9 mouse cellular contexts compared by ENCODE assay signal in genomic region chr12:86989890-86990754, GRCm38 (mm10). TPM values are rescaled to one million over a fixed set of nuclear protein-coding genes. Genes with fewer than 3 reads are reported as not detected.
DNase-seq lines count a peak whose midpoint lies in the region; ATAC-seq and TF ChIP-seq lines count a peak whose summit lies in the region.
"Had no signal": no experiment of that assay in that cellular context is flagged by ENCODE, and none has a peak within 500 bp of the region (broad histone marks: within the 10 kb centered on the region; RNA-seq: fewer than 3 reads in every experiment).

Zdhhc22 (minus strand) TSS chr12:86990430.

- peak within 1 kb of the TSS; percentile 87 for H3K4me2 ChIP-seq in neural tube, embryonic 12.5 days (replicated peaks)

- peak within 1 kb of the TSS; percentile 69 for H3K9ac ChIP-seq in neural tube, embryonic 12.5 days

- DNase-seq in layer of hippocampus, adult 2 months (ENCODE audit: low spot score in 2 of 2): no peak
- DNase-seq in layer of hippocampus, postnatal 36 days: no peak
- peak; percentile 77 for DNase-seq in ZHBTc4 (ENCODE audit: low read depth, low spot score)
- DNase-seq in embryo, embryonic 10 days (ENCODE audit: low spot score): peak; percentile 66
- peak; percentile 55 to 73 for DNase-seq in heart, postnatal 14 days
- DNase-seq in limb, embryonic 10.5 days (ENCODE audit: low spot score): peak; percentile 75
- DNase-seq in thymus, adult 2 months: no peak

- H3K27me3 ChIP-seq in limb, embryonic 10.5 days (ENCODE audit: low read depth, poor library complexity, severe bottlenecking): peaks cover 76% of the 10 kb centered on the region
- H3K27me3 ChIP-seq in neural tube, embryonic 12.5 days (replicated peaks): peaks cover 63% of the 10 kb centered on the region
- peaks cover 8% of the 10 kb centered on the region; the same call in 1 of the 2 replicates for H3K27me3 ChIP-seq in thymus, adult 2 months (ENCODE audit: control insufficient read depth, insufficient read depth, low read length)

- no peak for TF ChIP-seq POLR2A in thymus, adult 2 months (IDR thresholded peaks at IDR 0.05; ENCODE audit: control insufficient read depth, extremely low read depth, insufficient read depth, low read length, poor library complexity)

- peaks cover 14% of the 10 kb centered on the region for H3K4me1 ChIP-seq in limb, embryonic 10.5 days
- H3K4me1 ChIP-seq in neural tube, embryonic 12.5 days: peaks cover 14% of the 10 kb centered on the region
- no peaks in the 10 kb centered on the region for H3K4me1 ChIP-seq in thymus, adult 2 months (replicated peaks; ENCODE audit: control insufficient read depth, insufficient read depth, low read length)

- TF ChIP-seq CTCF in layer of hippocampus, adult 2 months (conservative IDR thresholded peaks at IDR 0.05): peak; percentile 72
- no peak for TF ChIP-seq CTCF in thymus, adult 2 months (IDR thresholded peaks at IDR 0.05; ENCODE audit: borderline replicate concordance, control insufficient read depth, extremely low read depth, insufficient read depth, low read length, poor library complexity)

- H3K4me3 ChIP-seq in layer of hippocampus, adult 2 months: peak within 1 kb of the TSS; percentile 58
- peak within 1 kb of the TSS; percentile 35 for H3K4me3 ChIP-seq in limb, embryonic 10.5 days
- H3K4me3 ChIP-seq in neural tube, embryonic 12.5 days: peak within 1 kb of the TSS; percentile 53
- H3K4me3 ChIP-seq in thymus, adult 2 months (ENCODE audit: control insufficient read depth, insufficient read depth, low read length): no peak within 1 kb of the TSS

- no peaks in the 10 kb centered on the region for H3K9me3 ChIP-seq in limb, embryonic 10.5 days (replicated peaks)
- H3K9me3 ChIP-seq in neural tube, embryonic 12.5 days: no peaks in the 10 kb centered on the region

- H3K27ac ChIP-seq in layer of hippocampus, adult 2 months: peak within 1 kb of the TSS; percentile 86
- no peak within 1 kb of the TSS for H3K27ac ChIP-seq in limb, embryonic 10.5 days
- H3K27ac ChIP-seq in neural tube, embryonic 12.5 days: no peak within 1 kb of the TSS; the same call in 1 of the 2 replicates
- no peak within 1 kb of the TSS for H3K27ac ChIP-seq in thymus, adult 2 months (ENCODE audit: control insufficient read depth, insufficient read depth, low read length)

- whole genome bisulfite sequencing in limb, embryonic 10.5 days: 1% methylated on average over 62 of the region's 68 CpGs
- WGBS in neural tube, embryonic 12.5 days: under 1% methylated on average over 62 of the region's 68 CpGs
- WGBS in thymus, adult 2 months: 4% methylated on average over 65 of the region's 68 CpGs

- no peaks in the 10 kb centered on the region; the same call in 1 of the 2 replicates for H3K36me3 ChIP-seq in limb, embryonic 10.5 days
- no peaks in the 10 kb centered on the region for H3K36me3 ChIP-seq in neural tube, embryonic 12.5 days
- H3K36me3 ChIP-seq in thymus, adult 2 months (ENCODE audit: control insufficient read depth, insufficient read depth, low read length): no peaks in the 10 kb centered on the region

- intact Hi-C loops in heart, postnatal 14 days (cut with DNase I): no loop called here

- peak; percentile 82 for ATAC-seq in neural tube, embryonic 12.5 days (ENCODE audit: low FRiP score, low read depth)

RNA-seq across cellular contexts. Expression of gene Zdhhc22, which starts in this region (rescaled TPM):
- 1 to 10 TPM; 8.6 to 9.0 TPM for total RNA-seq in layer of hippocampus, adult 2 months (2021)
- 10 to 100 TPM in 1 of 2 experiments, 1 to 10 TPM in 1; 6.8 to 10.6 TPM for total RNA-seq in layer of hippocampus, postnatal 36 days (2021)
- not detected for total RNA-seq in heart, postnatal 14 days (2021)
- polyA plus RNA-seq in limb, embryonic 10.5 days (2016; fragmentation: Nextera tagmentation; extraction: Ambion mirVana): 0.04 TPM in 2 replicates
- polyA plus RNA-seq in neural tube, embryonic 12.5 days (2016; fragmentation: Nextera tagmentation; extraction: Ambion mirVana): 7.4 and 9.7 TPM in 2 replicates
- polyA plus RNA-seq in thymus, adult 2 months (2012; rRNA removed): 0.86 and 1.6 TPM in 2 replicates
- polyA plus RNA-seq: liver, embryonic 16.5 days had no signal

Comparison
In these comparisons a context has a peak if more than half of its experiments do, and no peak if none do; other contexts are left out.
1. RNA of gene Zdhhc22 (total RNA-seq): 6.8 to 10.6 TPM in layer of hippocampus, postnatal 36 days and 8.6 to 9.0 TPM in layer of hippocampus, adult 2 months; not detected in heart, postnatal 14 days; every median in the first group is over 4 times any median in the second.
2. Peak in DNase-seq in heart, postnatal 14 days; RNA of the gene not detected or under 1 TPM.
3. Peak in DNase-seq and H3K4me3 ChIP-seq in limb, embryonic 10.5 days; RNA of the gene not detected or under 1 TPM.
4. DNase-seq: peak in ZHBTc4 (single experiment) and embryo, embryonic 10 days (single experiment); none in layer of hippocampus, adult 2 months (0 of 2), layer of hippocampus, postnatal 36 days (0 of 2) and thymus, adult 2 months (single experiment).